Mouse (Mus musculus) heart, postnatal 0 days (tissue): ENCODE data around the gene Hmga2. TPM values are rescaled to one million over a fixed set of nuclear protein-coding genes. Genes with fewer than 3 reads are reported as not detected.

Experiments used
- ATAC-seq: fragments of 200-750 bp; cut with Nextera tagmentation; 2 replicates; pipeline ENCODE4 v1.8.0; 2017; ENCODE audit warnings: low read depth, moderate number of reproducible peaks, moderate library complexity; ENCODE audit not compliant: insufficient read depth
- DNase-seq: peaks from one replicate; pipeline ENCODE4 v3.0.0-alpha.2; 2016; ENCODE audit warnings: low spot score
- H3K27ac ChIP-seq: fragments of 300-500 bp; sonication (generic); 2 replicates; pipeline ENCODE4 v1.5.1; 2014; ENCODE audit warnings: low read depth, mild to moderate bottlenecking
- H3K27me3 ChIP-seq: fragments of 300-500 bp; sonication (generic); 2 replicates; pipeline ENCODE4 v1.6.1; 2014; ENCODE audit warnings: low read length, mixed read lengths; ENCODE audit not compliant: control insufficient read depth, insufficient read depth
- H3K36me3 ChIP-seq: fragments of 300-500 bp; sonication (generic); replicated peaks from 2 replicates; pipeline ENCODE4 v1.6.1; 2014; ENCODE audit warnings: low read length, mixed read lengths; ENCODE audit not compliant: control insufficient read depth, insufficient read depth
- H3K4me1 ChIP-seq: fragments of 300-500 bp; sonication (generic); 2 replicates; pipeline ENCODE4 v1.6.1; 2014; ENCODE audit warnings: antibody characterized with exemption; ENCODE audit not compliant: control insufficient read depth, insufficient read depth
- H3K4me2 ChIP-seq: fragments of 300-500 bp; sonication (generic); 2 replicates; pipeline ENCODE4 v1.6.1; 2014; ENCODE audit warnings: low read depth, mild to moderate bottlenecking, low read length, moderate library complexity
- H3K4me3 ChIP-seq: fragments of 300-500 bp; sonication (generic); 2 replicates; pipeline ENCODE4 v1.5.1; 2014; ENCODE audit warnings: low read depth, low read length
- H3K9ac ChIP-seq: fragments of 300-500 bp; sonication (generic); replicated peaks from 2 replicates; pipeline ENCODE4 v1.6.1; 2014; ENCODE audit warnings: low read depth, low read length, mixed read lengths
- H3K9me3 ChIP-seq: fragments of 300-500 bp; sonication (generic); replicated peaks from 2 replicates; pipeline ENCODE4 v1.6.1; 2016; ENCODE audit warnings: low read length; ENCODE audit not compliant: control insufficient read depth
- CTCF ChIP-seq: IDR thresholded peaks from 2 replicates; pipeline ENCODE4 v1.5.1; 2016; ENCODE audit warnings: antibody characterized with exemption, control low read depth, low read depth
- EP300 ChIP-seq: IDR thresholded peaks from 2 replicates; pipeline ENCODE4 v1.6.1; 2016; ENCODE audit warnings: antibody characterized with exemption, low read depth
- WGBS: fragments of 180-500 bp; shearing (Covaris S2); extraction: QIAGEN DNeasy Blood & Tissue Kit; methylation state at CpG from one replicate; pipeline ENCODE4 v1.1.7; 2014; 5-methylcytosine and 5-hydroxymethylcytosine counted together
- polyA plus RNA-seq: library from polyadenylated mRNA; unstranded; fragments of >200 nt; fragmentation: Nextera tagmentation; extraction: Ambion mirVana; gene quantifications from 2 replicates; pipeline ENCODE4 v1.2.1, GENCODE M21; 2015
- total RNA-seq: library from RNA; depleted of rRNA; stranded (reverse); fragments of >200 nt; gene quantifications from 2 replicates; pipeline ENCODE4 v1.2.3, GENCODE M21; 2014; ENCODE audit warnings: low replicate concordance

The Hmga2 gene
- total and polyA plus RNA-seq, 2 experiments from 2014 or later, result 0.53 to 1.0 TPM

DNA sequence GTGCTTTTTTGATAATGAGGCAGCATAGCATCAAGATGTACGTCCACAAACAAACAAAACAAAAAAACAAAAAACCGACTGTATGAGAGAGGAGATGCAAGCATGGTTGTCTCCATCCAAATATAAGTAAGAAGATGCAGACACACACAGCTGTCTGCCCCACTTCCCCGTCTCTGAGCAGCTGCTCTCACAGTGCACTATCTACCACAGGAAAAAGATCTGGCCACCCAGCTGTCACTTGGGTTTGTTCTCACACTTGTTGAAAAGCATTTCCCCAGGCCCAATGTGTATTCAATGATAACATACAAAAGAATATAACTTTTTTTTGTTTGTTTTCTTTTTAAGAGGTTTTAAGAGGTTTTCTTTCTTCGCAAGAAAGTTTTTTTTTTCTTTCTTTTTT lies 65.3 kb downstream of the Hmga2 start:
- no peak overlapping the region for H3K27ac ChIP-seq
- WGBS, result 58% methylated on average over 4 of the region's 4 CpGs
- no peaks in the 10 kb centered on the region; the same call in 1 of the 2 replicates for H3K4me1 ChIP-seq
- H3K4me3 ChIP-seq, result no peak overlapping the region
- DNase-seq (no peak), ATAC-seq (no peak)
- no peak overlapping the region for H3K9ac ChIP-seq
- no peak for TF ChIP-seq CTCF
- no peak for TF ChIP-seq EP300
- no peaks in the 10 kb centered on the region for H3K36me3 ChIP-seq
- H3K4me2 ChIP-seq, result peak overlapping the region; percentile 15; the same call in 1 of the 2 replicates
- no peaks in the 10 kb centered on the region for H3K9me3 ChIP-seq
- H3K27me3 ChIP-seq, result no peaks in the 10 kb centered on the region

DNA sequence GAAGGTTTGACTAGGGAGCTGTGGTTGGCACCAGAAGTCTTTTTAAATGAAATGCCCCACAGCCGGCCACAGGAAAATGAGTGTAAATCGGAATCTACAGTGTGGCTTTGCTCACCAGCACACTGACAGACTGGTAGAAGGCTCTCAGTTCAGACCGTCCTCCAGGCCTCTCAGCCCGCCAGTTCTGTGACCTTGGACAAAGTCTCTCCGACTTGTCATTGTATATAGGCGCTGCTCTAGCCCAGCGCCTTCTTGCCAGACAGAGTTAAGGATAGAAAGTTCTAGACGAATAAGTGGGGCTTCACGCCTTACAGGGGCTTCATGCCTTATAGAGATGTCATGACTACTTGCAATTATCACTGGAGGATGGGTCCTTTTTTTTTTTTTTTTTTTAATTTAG lies 67.1 kb downstream of the Hmga2 start:
- no peak overlapping the region for H3K27ac ChIP-seq
- H3K4me2 ChIP-seq, result no peak overlapping the region
- no peak overlapping the region for H3K4me3 ChIP-seq

GRCm38 (mm10) chr10:120407230-120407629 lies 69.0 kb downstream of the Hmga2 start:
- no peak overlapping the region for H3K9ac ChIP-seq
- 53% methylated on average over 9 of the region's 9 CpGs for WGBS
- H3K9me3 ChIP-seq, result no peaks in the 10 kb centered on the region
- DNase-seq (no peak), ATAC-seq (no peak)
- H3K27me3 ChIP-seq, result no peaks in the 10 kb centered on the region
- no peaks in the 10 kb centered on the region for H3K36me3 ChIP-seq
- no peak overlapping the region for H3K4me2 ChIP-seq
- no peak for TF ChIP-seq CTCF
- no peak for TF ChIP-seq EP300
- H3K4me3 ChIP-seq, result no peak overlapping the region
- no peak overlapping the region for H3K27ac ChIP-seq
- peaks cover 4% of the 10 kb centered on the region; the same call in 1 of the 2 replicates for H3K4me1 ChIP-seq

More for the DNA sequence above, 67.1 kb downstream of the Hmga2 start:
- Histone ChIP-seq H3K36me3 (no peaks in the 10 kb centered on the region), H3K9ac (no peak overlapping the region), H3K27me3 (no peaks in the 10 kb centered on the region), H3K9me3 (no peaks in the 10 kb centered on the region), H3K4me1 (no peaks in the 10 kb centered on the region; the same call in 1 of the 2 replicates)
- no peak for TF ChIP-seq EP300
- no peak for TF ChIP-seq CTCF
- WGBS, result 40% methylated on average over 9 of the region's 9 CpGs
- DNase-seq (peak; percentile 24), ATAC-seq (no peak)

DNA sequence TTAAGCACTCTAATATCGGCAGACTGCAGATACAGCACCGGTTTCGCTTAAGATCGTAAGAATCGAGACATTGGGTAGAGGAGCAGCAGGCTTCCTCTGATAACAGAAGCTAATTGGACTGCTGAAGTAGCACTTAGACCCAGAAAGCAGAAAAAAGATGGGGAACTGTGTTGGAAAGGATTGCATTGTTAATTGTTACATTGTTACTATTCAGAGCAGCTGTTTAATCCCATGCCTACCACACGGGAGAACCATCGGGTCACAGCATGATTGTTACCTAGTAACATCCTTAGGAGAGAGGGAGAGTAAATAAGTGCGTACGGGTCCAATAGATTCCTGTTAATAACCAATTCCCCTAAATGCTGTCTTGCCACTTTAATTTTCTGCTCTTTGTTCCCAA lies 70.2 kb downstream of the Hmga2 start:
- Histone ChIP-seq H3K27ac (no peak overlapping the region), H3K4me1 (peaks cover 4% of the 10 kb centered on the region; the same call in 1 of the 2 replicates), H3K36me3 (no peaks in the 10 kb centered on the region), H3K9me3 (no peaks in the 10 kb centered on the region), H3K4me3 (no peak overlapping the region), H3K9ac (no peak overlapping the region), H3K27me3 (no peaks in the 10 kb centered on the region), H3K4me2 (no peak overlapping the region)
- 79% methylated on average over 9 of the region's 9 CpGs for WGBS
- DNase-seq (no peak), ATAC-seq (no peak)
- TF ChIP-seq CTCF (no peak), EP300 (no peak)

DNA sequence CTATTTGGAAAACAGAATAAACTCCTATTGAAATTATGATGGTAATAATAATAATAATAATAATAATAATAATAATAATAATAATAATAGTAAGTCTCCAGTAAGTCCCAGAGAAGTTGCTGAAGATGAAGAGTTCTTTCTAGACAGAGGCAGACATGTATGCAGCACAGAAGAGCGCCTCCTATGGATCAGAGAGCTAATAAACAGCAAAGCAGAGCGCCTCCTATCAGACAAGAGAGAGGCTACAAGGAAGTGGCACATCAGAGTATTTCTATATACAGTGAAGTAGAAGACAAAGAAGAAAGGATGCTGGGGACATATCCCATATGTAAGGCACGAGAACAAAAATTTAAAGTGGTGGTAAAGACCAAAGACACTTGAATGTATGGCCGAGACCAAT lies 70.9 kb downstream of the Hmga2 start:
- Histone ChIP-seq H3K9ac (no peak overlapping the region), H3K36me3 (no peaks in the 10 kb centered on the region), H3K27ac (no peak overlapping the region), H3K9me3 (no peaks in the 10 kb centered on the region), H3K4me3 (no peak overlapping the region), H3K4me1 (peaks cover 4% of the 10 kb centered on the region; the same call in 1 of the 2 replicates), H3K27me3 (no peaks in the 10 kb centered on the region), H3K4me2 (no peak overlapping the region)
- TF ChIP-seq EP300 (no peak), CTCF (no peak)
- ATAC-seq (no peak), DNase-seq (no peak)
- 89% methylated on average over 4 of the region's 4 CpGs for WGBS

GRCm38 (mm10) chr10:120402966-120403365 lies 73.3 kb downstream of the Hmga2 start:
- H3K27me3 ChIP-seq, result no peaks in the 10 kb centered on the region
- H3K27ac ChIP-seq, result no peak overlapping the region
- H3K9ac ChIP-seq, result no peak overlapping the region
- ATAC-seq (no peak), DNase-seq (peak; percentile 20)
- WGBS, result 44% methylated on average over 5 of the region's 5 CpGs
- H3K4me1 ChIP-seq, result peaks cover 12% of the 10 kb centered on the region; the same call in 1 of the 2 replicates
- no peak overlapping the region for H3K4me2 ChIP-seq
- H3K9me3 ChIP-seq, result no peaks in the 10 kb centered on the region
- no peak overlapping the region for H3K4me3 ChIP-seq
- H3K36me3 ChIP-seq, result no peaks in the 10 kb centered on the region
- TF ChIP-seq CTCF (no peak), EP300 (no peak)
